Mouse (Mus musculus) embryo, embryonic 10 days (tissue): Measurements from ENCODE around the gene Znhit6.

Experiments used
- DNase-seq: peaks from one replicate; pipeline ENCODE4 v3.0.0-alpha.2; 2015; ENCODE audit warnings: low spot score

Znhit6 gene

GRCm38 (mm10) chr3:145605437-145606123 lies 29.6 kb downstream of the Znhit6 start:
- DNase-seq = no peak

- no peak for DNase-seq
These were observed 32.3 kb downstream of the Znhit6 start for GRCm38 (mm10) chr3:145608320-145608719.

GRCm38 (mm10) chr3:145612662-145613061 lies 36.7 kb downstream of the Znhit6 start:
- peak; percentile 80 for DNase-seq

- no peak for DNase-seq
These were observed 37.2 kb downstream of the Znhit6 start for GRCm38 (mm10) chr3:145613234-145613633.

GRCm38 (mm10) chr3:145614362-145615115 lies 38.5 kb downstream of the Znhit6 start:
- DNase-seq = peak; percentile 59

GRCm38 (mm10) chr3:145618299-145618698 lies 42.3 kb downstream of the Znhit6 start:
- no peak for DNase-seq

- DNase-seq = no peak
These were observed 43.8 kb downstream of the Znhit6 start for GRCm38 (mm10) chr3:145619621-145620365.

GRCm38 (mm10) chr3:145621209-145621608 lies 45.2 kb downstream of the Znhit6 start:
- no peak for DNase-seq

- no peak for DNase-seq
These were observed 47.0 kb downstream of the Znhit6 start for GRCm38 (mm10) chr3:145623047-145623446.

GRCm38 (mm10) chr3:145624786-145625185 lies 48.8 kb downstream of the Znhit6 start:
- DNase-seq = no peak

GRCm38 (mm10) chr3:145625546-145625945 lies 49.5 kb downstream of the Znhit6 start:
- DNase-seq = no peak

GRCm38 (mm10) chr3:145626063-145626462 lies 50.1 kb downstream of the Znhit6 start:
- no peak for DNase-seq

GRCm38 (mm10) chr3:145627830-145628229 lies 51.8 kb downstream of the Znhit6 start:
- peak; percentile 76 for DNase-seq

GRCm38 (mm10) chr3:145628643-145629042 lies 52.6 kb downstream of the Znhit6 start:
- no peak for DNase-seq

- peak; percentile 40 for DNase-seq
These were observed 56.9 kb downstream of the Znhit6 start for GRCm38 (mm10) chr3:145632888-145633287.

- no peak for DNase-seq
These were observed 58.2 kb downstream of the Znhit6 start for GRCm38 (mm10) chr3:145634002-145634710.

GRCm38 (mm10) chr3:145640170-145640569 lies 64.2 kb downstream of the Znhit6 start:
- DNase-seq = no peak

GRCm38 (mm10) chr3:145640583-145640982 lies 64.6 kb downstream of the Znhit6 start:
- DNase-seq = no peak

- no peak for DNase-seq
These were observed 65.2 kb downstream of the Znhit6 start for GRCm38 (mm10) chr3:145641036-145641685.

GRCm38 (mm10) chr3:145641878-145642277 lies 65.9 kb downstream of the Znhit6 start:
- DNase-seq = no peak

- no peak for DNase-seq
These were observed 66.9 kb downstream of the Znhit6 start for GRCm38 (mm10) chr3:145642861-145643260.

GRCm38 (mm10) chr3:145645463-145645862 lies 69.5 kb downstream of the Znhit6 start:
- no peak for DNase-seq
